Mouse (Mus musculus) liver, adult 2 months (tissue): ENCODE measurements at regions not wholly inside any gene's neighbourhood (a gene's known extent, or its start where the extent isn't known, plus 50 kb on each side); places are given as distances from the start of the nearest gene placed in this dataset.

ENCODE experiments used
- CTCF ChIP-seq: fragments of 200-500 bp; IDR thresholded peaks from 2 replicates; pipeline ENCODE4 v1.5.1; 2011; ENCODE audit warnings: low read depth, low read length, control low read depth
- POLR2A ChIP-seq: fragments of 200-500 bp; IDR thresholded peaks from 2 replicates; pipeline ENCODE4 v1.6.1; 2011; ENCODE audit warnings: low read length, control low read depth; ENCODE audit not compliant: insufficient read depth; ENCODE audit errors: extremely low read depth

DNA sequence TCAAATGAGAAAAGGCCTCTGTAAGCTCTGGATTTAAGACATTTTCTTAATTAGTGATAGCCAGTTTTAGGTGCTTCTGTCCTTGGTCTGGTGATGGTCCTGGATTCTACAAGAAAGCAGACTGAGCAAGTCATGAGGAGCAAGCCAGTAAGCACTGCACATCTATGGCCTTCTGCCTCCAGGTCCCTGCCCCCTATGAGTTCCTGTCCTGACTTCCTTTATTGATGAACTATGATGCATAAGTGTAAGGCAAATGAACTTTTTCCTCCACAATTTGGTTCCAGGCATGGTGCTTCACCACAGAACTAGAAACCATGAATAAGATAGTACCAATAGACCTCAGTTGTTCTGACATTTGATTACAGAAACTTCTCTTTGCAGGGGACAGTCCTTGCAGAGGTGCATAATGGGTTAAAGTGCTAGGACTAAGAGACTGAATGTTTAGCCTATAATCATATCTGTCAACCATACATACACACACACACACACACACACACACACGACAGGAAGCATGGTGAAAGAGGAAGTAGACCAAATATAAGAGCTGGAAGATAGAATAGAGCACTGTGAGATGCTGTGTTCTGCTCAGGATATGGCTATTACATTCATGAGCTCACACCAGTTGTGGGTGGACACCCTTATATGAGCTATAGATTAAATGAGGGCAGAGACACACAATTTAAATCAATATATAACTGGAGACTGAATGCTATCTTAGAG, 121.3 kb upstream of the Sec61g start:
- TF ChIP-seq POLR2A, result no peak
- TF ChIP-seq CTCF, result no peak
